Mouse (Mus musculus): Measurements from ENCODE around the gene Tppp2.

GRCm38 (mm10) chr14:51943336-51943735, 25.1 kb downstream of the Tppp2 start:
- TF ChIP-seq POLR2A (IDR thresholded peaks at IDR 0.05; ENCODE audit: insufficient read depth, low read length) (no peak), EP300 (IDR thresholded peaks at IDR 0.05; ENCODE audit: insufficient read depth, low read depth, low read length) (no peak)

All from ES-Bruce4 (cell line).